Mouse (Mus musculus): ENCODE measurements around the gene Crybb2.

The Crybb2 gene

DNA sequence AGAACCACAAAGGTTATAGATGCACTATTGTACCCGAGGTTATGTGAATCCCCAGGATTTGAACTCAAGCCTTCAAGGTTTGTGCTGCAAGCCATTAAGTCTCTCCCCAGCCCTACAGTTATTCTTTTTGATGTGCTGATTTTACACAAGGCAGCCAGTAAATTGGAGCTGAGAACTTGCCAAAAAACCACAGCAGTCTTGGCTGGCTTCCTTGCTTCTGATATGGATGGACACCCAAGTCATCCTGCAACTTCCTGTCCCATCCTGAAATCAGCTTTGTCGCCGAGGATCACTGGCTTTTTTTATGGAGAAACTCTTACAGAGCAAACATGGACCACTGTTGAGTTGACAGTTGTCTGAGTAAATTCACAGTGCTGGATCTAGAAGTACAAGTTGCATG lies 39.8 kb downstream of the Crybb2 start:
- no peak for DNase-seq (ENCODE audit: low spot score)

DNA sequence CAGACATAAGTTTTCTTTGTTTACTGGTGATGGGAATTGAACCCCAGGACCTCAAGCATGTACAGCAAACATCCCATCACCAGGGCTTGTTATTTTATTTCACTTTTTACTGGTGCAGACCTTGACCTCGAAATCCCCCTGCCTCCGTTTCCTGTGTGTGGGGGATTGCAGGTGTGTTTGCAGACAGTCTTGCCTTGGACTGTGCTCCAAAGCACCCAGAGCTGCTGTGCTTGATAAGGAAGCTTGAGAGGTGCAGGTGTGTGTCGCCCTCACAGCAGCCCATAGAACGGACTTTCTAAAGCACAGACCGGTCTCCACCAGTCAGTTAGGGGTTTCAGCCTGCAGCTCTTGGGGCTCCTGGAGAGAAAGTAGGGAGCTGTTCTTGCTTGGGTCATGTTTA lies 43.2 kb downstream of the Crybb2 start:
- no peak for DNase-seq (ENCODE audit: low spot score)

DNA sequence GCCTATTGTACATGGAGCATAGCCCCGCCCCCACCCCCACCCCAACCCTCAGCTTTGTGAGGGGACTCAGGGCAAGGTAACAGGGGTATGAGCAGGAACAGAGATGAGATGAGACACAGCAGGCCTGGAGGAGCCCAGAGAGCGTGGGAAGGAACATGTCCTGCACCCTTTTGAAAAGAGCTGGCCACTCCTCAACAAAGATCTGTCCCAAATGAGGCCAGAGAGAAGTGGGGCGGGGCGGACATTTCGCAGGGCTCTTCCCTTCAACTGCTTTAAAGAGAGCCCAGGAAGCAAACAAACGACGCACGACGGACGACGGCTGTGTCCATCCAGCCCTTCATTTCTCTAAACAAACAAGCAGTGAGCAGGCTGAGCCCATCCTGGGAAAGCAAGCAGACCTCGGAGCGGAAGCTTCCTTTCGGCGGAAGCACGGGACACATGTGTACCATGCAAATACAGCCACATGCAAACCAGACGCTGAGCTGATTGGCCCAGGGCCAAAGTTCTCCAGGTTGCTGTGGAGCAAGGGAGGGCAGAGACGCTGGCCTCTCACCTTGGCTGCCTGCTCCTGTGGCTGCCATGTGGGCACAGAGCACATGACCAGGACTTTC lies 45.7 kb downstream of the Crybb2 start:
- DNase-seq (ENCODE audit: low spot score) = no peak

DNA sequence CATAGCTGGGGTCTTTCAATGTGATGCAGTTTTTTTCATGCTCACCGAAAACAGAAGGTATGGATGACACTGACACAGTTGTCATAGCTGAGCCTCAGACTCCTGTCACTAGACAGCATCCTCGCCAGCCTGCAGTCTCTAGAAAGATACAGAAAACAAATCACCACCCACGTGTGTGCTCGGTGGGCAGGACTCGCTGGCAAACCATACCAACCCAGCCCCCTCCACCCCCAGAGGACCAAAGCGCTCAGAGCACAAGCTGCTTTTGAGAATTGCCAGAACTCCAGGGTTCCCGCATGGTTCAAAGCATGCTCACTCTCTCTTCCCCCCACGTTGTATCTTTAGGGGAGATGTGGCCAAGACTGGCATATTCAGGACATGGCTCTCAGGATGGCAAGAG lies 51.7 kb downstream of the Crybb2 start:
- no peak for DNase-seq (ENCODE audit: low spot score)

DNA sequence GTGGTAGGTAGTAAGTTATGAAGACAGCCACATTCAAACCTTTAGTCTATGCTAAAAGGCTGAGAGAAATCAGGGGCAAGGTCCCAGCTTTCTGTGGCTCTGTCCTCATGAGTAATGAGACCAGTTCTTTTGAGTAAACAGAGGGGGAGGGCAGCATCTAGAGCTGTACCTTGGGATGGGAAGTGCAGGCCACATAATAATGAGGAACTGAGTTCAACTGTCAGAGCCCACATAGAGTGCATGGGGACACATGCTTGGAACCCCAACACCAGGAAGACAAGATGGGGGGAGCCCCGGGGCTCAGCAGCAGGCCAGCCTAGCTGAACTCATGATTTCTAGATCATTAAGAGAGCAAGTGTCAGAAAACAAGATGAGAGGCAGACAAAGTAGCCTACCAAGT lies 52.9 kb downstream of the Crybb2 start:
- no peak for DNase-seq (ENCODE audit: low spot score)

DNA sequence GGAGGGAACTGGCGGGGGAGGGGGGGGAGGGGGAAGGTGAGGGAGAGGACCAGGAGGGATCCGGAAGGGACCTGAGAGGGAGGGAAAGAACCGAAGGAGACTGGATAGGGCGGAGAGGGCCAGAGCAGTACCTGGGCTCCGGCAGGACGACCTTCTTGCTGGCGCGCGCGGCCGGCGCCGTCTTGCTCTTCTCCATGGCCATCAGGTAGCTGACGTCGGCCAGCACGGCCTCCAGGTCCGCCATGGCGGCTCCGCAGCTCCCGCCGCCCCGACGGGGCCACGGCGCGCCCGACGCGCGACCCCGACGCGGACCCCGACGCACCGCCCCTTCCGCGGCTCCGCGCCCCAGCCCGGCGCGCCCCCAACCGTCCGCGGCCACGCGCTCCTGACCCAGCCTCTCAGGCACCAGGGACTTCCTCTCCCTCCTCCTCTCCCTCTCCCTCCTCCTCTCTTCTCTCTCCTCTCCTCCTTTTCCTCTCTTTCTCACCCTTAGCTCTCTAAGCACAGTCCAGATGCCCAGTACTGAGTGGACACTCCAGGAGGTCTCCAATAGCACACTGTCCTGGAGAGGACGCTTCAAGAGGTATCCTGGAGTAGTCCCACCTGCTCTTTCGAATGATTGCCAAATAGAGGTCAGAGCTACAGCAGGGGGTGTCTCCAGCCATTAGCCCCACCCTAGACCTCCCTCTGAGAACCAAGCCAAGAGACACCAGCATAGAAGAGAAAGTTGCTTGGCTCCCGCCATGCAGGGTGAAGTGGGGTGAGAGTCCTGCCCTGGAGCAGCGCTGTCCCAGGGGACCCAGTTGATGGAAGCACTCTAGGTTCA lies 54.5 kb downstream of the Crybb2 start, which contains the start of gene Grk3:
Grk3 (minus strand) TSS at position 556 of the 826 bp plus-strand sequence.
- DNase-seq (ENCODE audit: low spot score) = no peak

DNA sequence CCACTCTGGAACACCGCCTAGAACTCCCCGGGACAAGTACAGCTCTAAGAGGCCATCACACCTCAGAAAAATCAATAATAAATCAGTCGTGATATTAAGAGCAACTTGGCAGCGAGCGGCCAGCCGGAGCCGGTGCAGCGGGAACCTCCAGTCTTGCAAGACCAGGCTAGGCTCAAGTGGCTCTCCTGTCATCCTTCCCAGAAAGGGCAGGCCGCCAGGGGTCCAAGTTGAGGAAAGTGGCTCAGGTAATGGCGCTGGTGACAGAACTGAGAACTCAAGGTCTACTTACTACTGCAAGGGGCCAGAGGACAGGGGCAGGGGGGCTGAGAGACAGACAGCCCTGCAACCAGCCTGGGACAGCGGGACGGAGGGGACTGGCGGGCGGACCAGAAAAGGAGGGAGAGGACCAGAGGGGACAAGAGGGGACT lies 55.1 kb downstream of the Crybb2 start:
- no peak for DNase-seq (ENCODE audit: low spot score)

DNA sequence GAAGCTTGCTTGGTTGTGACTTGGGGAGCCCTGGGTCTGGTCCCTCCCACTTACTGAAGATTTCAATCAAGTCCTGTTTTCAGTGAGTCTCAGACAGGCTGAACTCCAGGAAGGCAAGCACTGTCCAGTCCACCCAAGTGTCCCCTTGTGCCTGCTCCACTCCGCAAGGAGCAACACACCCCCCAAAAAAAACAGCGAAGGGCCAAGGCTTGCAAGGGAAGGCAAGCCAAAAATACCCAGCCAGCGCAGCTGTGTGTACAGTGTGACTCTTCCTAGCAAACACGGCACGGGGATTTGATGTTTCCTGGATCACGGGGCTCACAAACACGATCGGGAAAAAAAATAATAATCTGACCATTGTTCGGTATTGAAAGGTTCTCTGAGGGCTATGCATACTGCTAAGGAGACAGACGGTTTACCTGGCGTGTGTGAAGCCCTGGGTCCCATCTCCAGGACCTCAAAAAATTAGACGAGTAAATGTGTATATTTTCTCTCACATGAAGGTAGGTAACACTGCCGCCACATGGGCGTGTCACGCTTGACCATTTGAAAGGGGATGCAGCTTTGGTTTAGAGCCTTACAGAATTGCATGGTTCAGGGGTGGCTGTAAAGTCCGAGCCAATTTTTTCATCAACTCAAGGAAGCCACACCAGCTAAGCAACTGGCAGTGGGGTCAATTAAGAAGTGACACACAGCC lies 55.7 kb downstream of the Crybb2 start:
- DNase-seq (ENCODE audit: low spot score) = no peak

DNA sequence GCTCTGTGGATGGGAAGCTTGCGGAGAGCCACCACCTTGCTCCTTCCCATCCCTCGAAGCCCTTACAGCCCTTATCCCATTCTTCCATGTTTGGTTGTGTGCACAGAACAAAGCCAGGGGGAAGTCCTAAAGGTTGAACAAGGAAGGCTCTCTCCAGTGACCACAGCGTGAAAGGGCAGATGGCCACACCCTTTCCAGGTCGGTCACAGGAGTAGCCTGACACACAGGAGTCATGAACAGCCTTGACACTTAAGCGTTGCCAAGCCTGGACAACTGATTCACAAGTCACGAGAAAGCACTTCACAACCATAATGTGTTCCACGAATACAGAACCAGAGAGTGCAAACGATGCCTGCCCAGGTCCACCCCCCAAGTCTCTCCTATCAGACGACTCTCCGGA lies 58.0 kb downstream of the Crybb2 start:
- no peak for DNase-seq (ENCODE audit: low spot score)

DNA sequence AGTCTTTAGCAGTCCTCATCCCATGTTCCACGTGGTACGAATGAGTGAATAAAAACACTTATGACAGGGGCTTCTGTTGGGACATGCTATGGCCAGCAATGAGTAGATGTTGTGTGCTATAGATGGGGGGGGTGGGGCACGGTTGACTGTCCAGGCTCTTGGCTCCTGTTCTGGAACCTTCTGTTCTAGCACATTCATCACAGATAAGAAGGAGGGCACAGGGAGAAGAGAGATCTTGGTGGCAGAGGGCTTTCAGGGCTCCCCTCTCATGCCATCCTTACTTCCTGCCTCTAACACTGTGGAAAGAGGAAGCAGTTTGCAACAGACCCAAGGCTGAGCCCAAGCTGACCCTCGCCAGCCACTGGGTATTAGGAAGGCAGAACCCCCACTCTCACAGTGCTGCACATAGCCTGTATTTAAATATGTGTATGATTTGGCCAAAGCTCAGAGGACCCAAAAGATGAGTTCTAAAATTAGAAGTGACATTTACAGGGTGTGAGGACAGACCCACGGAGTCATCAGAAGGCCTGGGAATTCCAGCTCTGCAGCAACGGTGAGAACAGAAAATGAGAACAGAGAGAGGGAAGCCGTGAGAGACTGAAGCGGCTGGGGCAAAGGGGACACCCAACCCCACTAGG lies 60.6 kb downstream of the Crybb2 start:
- no peak for DNase-seq (ENCODE audit: low spot score)

DNA sequence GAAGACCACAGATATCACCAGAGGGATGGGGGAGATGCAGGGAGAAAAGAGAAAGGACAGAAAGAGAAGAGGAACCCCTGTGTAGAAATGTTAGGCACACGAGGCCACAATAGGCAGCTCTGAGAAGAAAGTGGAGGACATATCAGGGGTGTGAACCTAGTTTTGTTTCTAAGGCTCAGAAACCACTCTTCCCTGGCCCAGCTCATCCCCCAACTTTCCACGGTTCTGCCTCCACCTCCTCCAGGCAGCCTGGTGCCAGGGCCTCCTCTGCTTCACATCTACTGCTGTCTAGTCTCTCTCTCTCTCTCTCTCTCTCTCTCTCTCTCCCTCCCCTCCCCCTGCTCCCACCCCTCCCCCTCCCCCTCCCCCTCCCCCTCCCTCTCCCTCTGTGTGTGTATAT lies 61.4 kb downstream of the Crybb2 start:
- no peak for DNase-seq (ENCODE audit: low spot score)

Data from urinary bladder, postnatal 10 days (tissue).